Mouse (Mus musculus) gastrocnemius, postnatal 14 days (tissue): ENCODE results near the gene Ttbk2. TPM values are rescaled to one million over a fixed set of nuclear protein-coding genes. Genes with fewer than 3 reads are reported as not detected.

Experiments
- DNase-seq: peaks from one replicate; pipeline ENCODE4 v3.0.0; 2021; ENCODE audit warnings: mixed read lengths
- intact Hi-C: fragments of 180-260 bp; cut with DNase I; formaldehyde crosslinking; loops from one replicate; pipeline ENCODE4 v1.15.1; 2025; ENCODE audit warnings: low total_unique reads
- total RNA-seq, 2 experiments: library from RNA; stranded (reverse); gene quantifications; 2 replicates each; pipeline ENCODE4 v1.2.3; 2021

Ttbk2 gene
- total RNA-seq, 2 experiments from 2014 or later = 7.8 to 8.6 TPM

- no peak for DNase-seq
- intact Hi-C loops = no loop called here
Measured at GRCm38 (mm10) chr2:120770265-120770935, 80.0 kb downstream of the Ttbk2 start.

- intact Hi-C loops = no loop called here
- no peak for DNase-seq
Measured at GRCm38 (mm10) chr2:120761922-120762321, 88.5 kb downstream of the Ttbk2 start.

GRCm38 (mm10) chr2:120748041-120748440 is 102.4 kb downstream of the Ttbk2 start:
- intact Hi-C loops = loop anchor here (10.0 kb wide), 1 partner anchor 117 kb away; no protein-coding TSS in a partner anchor
- DNase-seq = no peak

GRCm38 (mm10) chr2:120745496-120745895 is 104.9 kb downstream of the Ttbk2 start:
- intact Hi-C loops = loop anchor here (10.0 kb wide), 1 partner anchor 119 kb away; no protein-coding TSS in a partner anchor

GRCm38 (mm10) chr2:120731877-120732530 is 118.4 kb downstream of the Ttbk2 start:
- intact Hi-C loops = no loop called here
- DNase-seq = no peak

More at GRCm38 (mm10) chr2:120745496-120745895, 104.9 kb downstream of the Ttbk2 start:
- no peak for DNase-seq

- intact Hi-C loops = no loop called here
- peak; percentile 96 for DNase-seq
Measured at GRCm38 (mm10) chr2:120731167-120731862, 119.1 kb downstream of the Ttbk2 start.

- intact Hi-C loops = no loop called here
- DNase-seq = peak; percentile 35
Measured at GRCm38 (mm10) chr2:120730639-120731166, 119.7 kb downstream of the Ttbk2 start.

- DNase-seq = no peak
- intact Hi-C loops = no loop called here
Measured at GRCm38 (mm10) chr2:120729775-120730585, 120.4 kb downstream of the Ttbk2 start.

GRCm38 (mm10) chr2:120724176-120724575 is 126.2 kb downstream of the Ttbk2 start:
- intact Hi-C loops = no loop called here
- no peak for DNase-seq

GRCm38 (mm10) chr2:120723621-120724020 is 126.8 kb downstream of the Ttbk2 start:
- intact Hi-C loops = no loop called here
- no peak for DNase-seq

GRCm38 (mm10) chr2:120722491-120722890 is 127.9 kb downstream of the Ttbk2 start:
- no peak for DNase-seq
- intact Hi-C loops = no loop called here

- intact Hi-C loops = no loop called here
- no peak for DNase-seq
Measured at GRCm38 (mm10) chr2:120721911-120722310, 128.5 kb downstream of the Ttbk2 start.

- DNase-seq = no peak
- intact Hi-C loops = no loop called here
Measured at GRCm38 (mm10) chr2:120720821-120721220, 129.6 kb downstream of the Ttbk2 start.

- no peak for DNase-seq
- intact Hi-C loops = no loop called here
Measured at GRCm38 (mm10) chr2:120718496-120718895, 131.9 kb downstream of the Ttbk2 start.

- intact Hi-C loops = no loop called here
- DNase-seq = no peak
Measured at GRCm38 (mm10) chr2:120713441-120713840, 137.0 kb downstream of the Ttbk2 start.

GRCm38 (mm10) chr2:120710948-120711347 is 139.5 kb downstream of the Ttbk2 start:
- intact Hi-C loops = no loop called here
- DNase-seq = no peak

- DNase-seq = no peak
- intact Hi-C loops = no loop called here
Measured at GRCm38 (mm10) chr2:120710154-120710553, 140.2 kb downstream of the Ttbk2 start.

GRCm38 (mm10) chr2:120707041-120707440 is 143.4 kb downstream of the Ttbk2 start:
- intact Hi-C loops = no loop called here
- no peak for DNase-seq

- DNase-seq = no peak
- intact Hi-C loops = no loop called here
Measured at GRCm38 (mm10) chr2:120702675-120703074, 147.7 kb downstream of the Ttbk2 start.
